Mouse (Mus musculus) CH12F3 (cell line): ENCODE results near the gene Tspan3.

Experiments
- in situ Hi-C: fragments of 300-500 bp; cut with MboI; formaldehyde crosslinking; loops from 2 replicates; pipeline ENCODE4 v1.14.3; 2020; ENCODE audit warnings: low sequenced_read_pairs

Gene Tspan3

DNA sequence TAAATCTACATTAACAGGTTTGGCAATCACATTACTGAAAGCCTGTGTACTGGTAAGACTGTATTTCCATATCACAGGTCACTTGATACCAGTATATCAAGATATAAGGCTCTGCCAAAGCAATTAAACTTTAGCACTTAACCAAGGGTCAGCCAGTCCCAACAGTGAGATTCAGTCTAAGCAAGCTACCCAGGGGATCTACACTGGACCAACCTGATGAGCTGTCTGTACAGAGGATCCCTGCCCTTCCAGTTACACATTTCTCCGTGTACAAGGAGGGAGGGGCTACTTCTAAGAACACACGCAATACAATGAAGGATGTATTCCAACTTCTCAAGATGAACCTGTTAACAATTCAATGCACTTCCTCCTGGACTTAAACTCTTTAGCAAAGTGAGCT, 7.2 kb downstream of the Tspan3 start:
- in situ Hi-C loops: no loop called here

DNA sequence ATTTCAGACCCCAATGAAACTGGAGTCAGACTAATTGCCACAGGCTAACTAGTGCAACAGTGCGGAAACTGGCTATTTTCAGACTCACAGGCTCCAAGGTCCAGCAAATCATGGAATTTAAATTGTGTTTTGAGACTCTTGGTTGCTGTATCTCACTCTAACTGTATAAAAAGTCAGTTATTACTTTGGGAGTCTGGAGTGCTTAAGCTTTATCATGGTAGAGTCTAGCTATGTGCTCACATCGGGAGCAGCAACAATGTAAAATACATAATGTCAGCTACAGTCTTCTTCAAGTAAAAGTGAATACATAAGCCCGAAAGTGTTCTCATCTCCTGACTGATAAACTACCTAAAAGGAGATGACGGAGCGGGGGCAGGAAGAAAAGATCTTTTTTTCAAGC, 10.7 kb downstream of the Tspan3 start:
- in situ Hi-C loops: no loop called here

DNA sequence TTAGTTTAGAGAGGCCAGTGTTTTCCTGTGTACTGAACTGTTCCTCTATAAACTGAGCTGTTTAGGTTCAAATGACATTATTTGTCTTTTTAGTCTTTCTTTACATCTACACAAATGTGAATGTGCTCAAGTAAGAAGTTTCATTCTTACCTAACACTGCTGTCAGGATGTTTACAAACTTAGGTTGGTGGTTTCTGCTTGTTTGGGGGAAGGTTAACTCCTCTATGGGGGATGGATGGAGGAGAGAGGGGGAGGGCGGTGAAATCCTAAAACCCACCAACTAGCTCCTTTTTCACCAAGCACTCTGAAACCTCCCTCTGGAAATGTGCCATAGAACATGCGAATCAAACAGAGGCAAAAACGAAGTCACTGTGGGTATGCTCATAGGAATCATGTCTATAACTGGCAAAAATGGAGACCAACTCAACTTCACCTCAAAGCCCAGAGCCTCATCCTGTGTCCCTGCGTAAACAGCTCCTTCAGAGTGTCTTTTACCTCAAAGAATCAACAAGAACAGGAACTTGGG, 12.7 kb downstream of the Tspan3 start:
- in situ Hi-C loops: no loop called here

DNA sequence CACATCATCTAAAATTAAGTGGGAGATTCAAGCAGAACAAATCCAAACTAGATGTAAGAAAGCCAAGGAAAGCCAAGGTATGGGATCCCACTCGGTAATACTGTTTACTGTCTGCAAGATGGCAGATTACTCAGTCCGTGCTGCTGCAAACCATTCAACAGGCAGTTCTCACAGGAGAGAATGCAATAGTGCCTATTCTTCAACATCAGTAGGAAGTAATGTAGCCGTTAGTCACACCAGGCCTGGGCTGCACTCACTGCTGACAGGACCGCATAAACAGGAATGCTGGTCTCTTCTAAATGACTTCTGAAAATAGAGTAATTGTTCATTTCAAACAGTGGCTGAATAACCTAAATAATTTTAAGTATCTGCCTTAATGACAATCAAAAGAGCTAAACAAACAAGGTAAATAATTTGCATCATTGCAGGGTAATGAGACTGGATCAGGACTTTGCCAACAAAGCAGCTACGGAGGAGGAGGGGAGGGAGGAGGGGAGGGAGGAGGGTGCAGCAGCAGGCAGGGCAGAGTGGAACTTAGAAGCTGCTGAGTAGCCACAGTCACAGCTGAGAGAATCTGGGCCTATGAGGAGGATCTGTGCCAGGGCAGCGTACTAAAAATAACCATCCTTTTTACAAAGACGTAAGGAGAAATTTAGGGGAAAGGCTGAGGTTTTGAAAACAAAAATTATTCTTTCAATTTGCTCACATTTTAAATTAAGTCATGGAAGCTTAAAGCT, 13.4 kb downstream of the Tspan3 start:
- in situ Hi-C loops: no loop called here

DNA sequence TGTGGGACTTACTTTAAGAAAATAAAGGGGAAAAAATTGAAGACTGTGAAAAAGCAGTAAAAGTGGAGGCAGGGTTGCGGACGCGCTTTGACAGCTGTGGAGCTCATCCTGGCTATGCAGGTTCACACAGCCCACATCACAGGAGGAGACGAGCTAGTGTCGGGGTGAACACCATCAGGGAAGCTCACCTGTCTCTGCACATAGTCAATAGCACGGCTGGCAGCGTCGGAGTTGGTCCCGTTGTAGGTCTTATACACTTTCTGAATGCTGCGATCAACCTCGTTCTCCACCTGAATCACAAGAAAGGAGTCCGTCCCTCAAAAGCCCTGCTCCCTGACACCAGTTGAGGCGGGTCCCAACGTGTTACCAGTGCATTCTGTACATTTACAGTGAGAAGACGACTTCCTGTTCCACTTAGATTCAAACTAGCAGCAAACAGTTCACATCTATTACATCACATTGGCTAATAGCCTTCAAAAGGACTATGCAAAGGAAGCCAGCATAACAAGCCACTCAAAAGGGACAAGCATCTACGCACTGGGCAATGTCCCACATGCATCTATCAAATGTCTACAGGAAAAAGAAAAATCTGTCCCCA, 18.9 kb downstream of the Tspan3 start:
- in situ Hi-C loops: no loop called here

DNA sequence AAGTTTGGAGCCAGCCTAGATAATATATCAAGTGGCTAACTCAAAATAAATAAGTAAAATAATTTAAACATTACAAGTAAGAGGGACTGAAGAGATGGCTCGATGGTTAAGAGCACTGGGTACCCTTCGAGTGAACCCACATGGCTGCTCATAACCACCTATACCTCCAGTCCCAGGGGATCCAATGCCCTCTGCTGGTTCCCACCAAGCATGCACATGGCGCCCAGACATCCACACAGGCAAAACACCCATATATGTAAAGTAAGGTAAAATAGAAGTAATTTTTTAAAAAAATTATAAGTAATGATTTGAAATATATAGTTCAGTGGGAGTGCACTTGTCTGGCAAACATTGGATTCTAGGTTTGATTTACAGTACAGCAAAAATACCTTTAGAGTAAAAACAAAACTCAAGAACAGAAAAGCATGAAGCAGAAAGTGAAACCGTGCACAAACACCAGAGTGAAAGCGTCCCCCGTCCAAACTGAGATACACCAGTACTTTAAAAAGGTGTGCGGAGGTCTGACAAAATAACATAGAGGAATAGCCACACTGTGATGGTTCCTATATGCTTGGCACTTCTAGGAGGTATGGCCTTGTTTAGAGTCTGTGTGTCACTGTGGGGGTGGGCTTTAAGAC, 20.8 kb downstream of the Tspan3 start:
- in situ Hi-C loops: no loop called here

DNA sequence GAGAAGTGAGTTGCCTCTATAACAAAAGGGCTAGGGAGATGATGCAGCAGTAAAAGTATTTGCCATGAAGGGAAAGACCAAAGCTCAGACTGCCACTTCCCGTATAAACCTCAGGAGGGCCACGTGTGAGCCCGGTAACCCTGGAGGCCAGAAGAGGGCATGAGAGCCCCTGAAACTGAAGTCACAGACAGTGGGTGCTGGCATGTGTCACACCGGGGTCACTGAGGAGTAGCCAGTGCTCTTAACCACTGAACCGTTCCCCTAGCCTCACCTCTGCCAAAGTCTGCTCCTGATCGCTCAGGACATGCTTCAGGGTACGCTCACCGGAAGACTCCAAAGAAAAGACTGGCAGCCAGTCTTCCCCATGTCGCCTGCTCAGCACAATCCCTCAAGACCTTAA, 23.5 kb downstream of the Tspan3 start:
- in situ Hi-C loops: no loop called here

DNA sequence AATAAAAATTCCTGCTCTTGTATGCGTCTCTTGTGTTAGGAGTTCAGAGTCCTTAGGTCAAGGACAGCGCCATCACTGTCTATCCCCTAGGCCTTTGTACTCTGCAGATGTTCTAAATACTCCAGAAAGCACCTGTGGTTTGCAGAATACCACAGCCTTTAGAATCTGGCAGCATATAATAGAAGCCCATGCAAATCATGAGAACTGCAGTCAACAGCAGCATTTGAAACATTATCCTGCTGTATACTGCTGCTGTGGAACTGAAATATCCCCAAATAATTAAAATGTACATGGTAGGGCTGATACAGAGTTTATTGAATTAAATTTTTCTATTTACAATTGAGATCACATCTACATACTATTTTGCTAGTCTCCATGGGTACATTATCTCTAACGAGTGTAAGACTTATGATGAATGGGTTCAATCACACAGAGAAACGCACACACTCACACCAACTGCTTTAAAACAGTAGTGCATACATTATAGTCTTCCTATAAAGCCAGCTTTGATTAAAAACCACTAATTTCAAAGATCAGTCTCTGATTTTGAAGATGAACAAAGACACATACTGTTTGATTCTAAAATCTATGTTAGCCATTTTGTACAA, 29.6 kb downstream of the Tspan3 start:
- in situ Hi-C loops: no loop called here

DNA sequence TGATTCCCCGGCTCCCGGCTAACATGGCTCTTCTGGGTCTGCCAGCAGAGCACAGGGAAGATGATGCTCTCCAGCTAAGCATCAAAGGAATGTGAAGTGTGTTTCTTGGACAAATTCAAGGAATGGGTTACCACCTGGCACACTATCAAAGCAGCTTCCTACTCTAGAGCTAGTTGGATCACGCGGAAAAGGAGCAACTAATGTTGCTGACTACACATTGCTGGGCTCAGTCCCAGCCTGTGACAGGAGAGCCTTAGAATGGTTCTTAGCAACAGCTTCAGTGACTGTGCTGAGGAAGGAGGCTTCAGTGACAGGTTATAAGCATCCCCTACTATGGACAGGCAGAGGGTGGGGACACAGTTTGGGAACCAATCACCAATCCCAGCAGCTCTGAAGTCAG, 30.7 kb downstream of the Tspan3 start:
- in situ Hi-C loops: no loop called here

DNA sequence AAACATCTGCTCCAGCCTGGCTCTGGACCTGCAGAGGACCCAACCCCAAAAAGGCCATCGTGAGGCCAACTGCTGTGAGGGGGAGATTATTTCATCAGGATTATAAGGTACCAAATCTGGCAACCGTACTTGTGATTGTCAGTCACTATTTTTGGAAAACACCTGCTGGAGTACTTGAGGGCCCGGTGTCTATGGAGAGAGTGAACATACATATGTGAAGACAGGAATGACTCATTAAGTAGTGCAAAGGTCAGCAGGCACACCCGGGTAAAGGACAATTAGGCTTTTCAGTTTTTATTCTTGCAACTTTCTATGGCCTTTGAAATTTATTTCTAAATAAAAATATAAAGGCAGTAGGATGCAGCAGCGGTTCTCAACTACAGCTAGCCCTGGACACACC, 31.3 kb downstream of the Tspan3 start:
- in situ Hi-C loops: no loop called here

DNA sequence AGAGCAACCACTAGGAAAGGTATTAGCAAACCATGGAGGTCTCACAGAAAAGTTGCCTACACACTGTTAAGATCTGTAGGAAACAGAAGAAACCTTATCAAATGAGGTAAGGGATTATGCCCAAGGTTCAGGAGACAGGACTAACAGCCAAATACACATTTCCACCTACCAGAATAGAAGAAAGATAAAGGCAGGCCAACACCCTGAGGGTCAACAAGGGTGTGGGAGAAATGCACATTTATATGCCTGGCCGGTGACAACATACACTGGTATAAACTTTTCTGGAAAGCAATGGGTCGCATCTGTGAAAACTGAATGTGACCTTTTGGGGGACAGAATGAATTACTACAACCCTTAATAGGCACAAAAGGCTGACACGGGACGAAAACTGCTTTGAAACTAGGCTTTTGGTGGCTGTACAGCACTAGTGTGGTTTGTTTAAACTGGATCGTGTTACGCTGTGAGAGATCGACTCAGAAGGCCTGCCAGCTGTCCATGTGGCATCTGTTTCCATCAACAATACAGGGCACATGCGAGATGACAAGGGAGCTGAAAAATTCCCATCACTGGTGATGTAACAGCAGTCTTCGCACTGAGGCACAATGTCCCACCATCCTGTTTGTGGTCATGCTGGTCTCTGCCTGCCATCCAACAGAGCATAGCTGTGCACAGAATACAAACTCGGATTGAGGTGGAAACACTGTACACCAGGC, 33.3 kb downstream of the Tspan3 start:
- in situ Hi-C loops: no loop called here

DNA sequence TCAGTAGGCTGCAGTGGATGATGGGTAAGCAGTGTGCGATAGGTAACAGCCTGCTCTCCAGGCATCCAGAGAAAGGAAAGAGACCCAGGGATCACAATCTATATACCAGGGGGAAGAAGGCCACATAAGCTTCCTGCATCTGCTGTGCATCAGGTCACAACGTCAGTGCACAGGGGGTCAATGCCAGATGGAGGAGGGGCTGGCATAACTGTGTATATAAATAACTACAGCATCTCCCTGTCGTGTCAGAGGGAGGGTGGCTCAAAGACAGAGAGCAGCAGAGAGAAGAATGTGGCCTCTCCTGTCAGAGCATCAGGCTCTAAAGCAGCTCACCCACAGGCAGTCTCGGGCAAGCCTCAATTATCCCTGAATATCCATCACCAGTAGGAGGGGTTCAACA, 34.7 kb downstream of the Tspan3 start:
- in situ Hi-C loops: no loop called here

DNA sequence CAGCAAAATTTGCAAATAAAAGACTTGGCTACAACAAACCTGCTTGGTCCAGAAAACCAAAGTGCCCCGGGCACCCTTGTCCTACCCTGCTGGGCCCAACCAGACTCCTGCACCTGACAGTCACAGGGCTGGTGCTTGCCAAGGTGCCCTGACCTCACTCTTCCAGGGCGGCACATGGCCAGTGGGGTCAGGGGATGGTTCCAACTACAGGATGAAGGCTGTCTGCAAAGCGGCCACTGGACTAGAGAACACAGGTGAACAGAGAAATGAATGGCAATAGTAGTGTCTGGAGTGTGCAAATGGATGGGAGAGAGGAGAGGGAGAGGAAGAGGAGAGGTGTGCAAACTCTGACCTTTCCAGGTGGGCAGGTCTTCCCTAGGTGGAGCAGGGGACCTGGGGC, 35.3 kb downstream of the Tspan3 start:
- in situ Hi-C loops: no loop called here

DNA sequence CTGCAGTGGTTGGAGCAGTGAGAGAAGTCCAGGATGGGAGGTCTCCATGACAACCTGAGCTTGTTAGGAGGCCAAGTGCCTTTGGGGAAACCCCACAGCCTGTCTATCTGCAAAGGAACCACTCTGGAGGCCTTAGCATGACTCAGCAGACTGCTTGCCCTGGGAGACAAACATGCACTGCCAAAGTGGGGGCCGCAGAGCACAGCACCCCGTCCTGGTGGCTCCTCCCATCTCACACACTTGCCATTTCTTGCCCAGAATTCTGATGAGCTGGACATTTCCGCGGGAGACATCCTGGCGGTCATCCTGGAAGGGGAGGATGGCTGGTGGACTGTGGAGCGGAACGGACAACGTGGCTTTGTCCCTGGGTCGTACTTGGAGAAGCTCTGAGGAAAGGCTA, 36.9 kb downstream of the Tspan3 start:
- in situ Hi-C loops: no loop called here

DNA sequence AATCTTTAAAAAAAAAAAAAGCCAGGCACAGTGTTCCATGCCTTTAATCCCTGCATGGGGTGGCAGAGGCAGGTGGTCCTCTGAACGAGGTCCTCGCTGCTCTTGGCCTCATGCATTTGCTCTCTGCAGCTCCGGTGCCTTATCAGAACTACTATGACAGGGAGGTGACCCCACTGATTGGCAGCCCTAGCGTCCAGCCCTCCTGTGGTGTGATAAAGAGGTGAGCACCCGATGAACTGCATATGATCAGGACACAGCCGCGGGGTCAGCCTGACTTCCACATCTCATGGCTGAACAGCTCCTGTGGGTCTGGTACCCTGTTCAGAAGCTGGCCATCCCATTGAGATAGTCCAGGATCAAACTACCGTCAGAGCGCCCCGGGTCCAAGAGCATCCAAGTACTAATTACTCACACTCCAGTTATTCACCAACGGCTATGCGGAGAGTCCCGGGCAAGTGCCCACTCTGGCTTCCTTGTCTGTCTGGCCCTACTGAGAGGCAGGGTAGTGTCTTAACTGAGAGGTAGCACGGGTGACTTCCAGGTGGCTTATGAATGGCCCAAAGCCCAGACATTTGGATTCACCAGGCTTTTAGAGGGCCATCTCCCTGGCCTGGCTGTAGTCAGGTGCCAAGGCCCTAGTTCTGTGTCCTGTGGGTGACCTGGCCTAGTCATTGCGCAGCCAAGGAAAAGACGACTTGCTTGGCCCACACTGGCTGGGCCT, 38.7 kb downstream of the Tspan3 start:
- in situ Hi-C loops: no loop called here

DNA sequence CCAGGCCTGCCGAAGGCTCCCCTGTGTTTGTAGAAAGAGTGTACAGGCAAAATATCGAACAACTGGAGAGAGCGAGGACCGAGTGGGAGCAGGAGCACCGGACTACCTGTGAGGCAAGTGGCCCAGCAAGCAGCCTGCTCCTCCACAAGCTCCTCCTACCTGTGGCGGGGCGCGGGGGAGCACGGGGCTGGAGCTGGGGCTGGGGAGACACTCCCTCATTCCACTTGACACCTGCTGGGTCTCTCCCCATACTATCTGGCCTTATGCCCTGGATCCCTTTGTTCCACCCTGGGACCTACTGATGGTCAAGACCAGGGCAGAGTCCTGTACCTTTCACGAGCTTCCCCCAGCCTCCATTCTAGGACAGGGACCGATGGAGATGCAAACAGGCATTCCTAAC, 40.7 kb downstream of the Tspan3 start:
- in situ Hi-C loops: no loop called here

DNA sequence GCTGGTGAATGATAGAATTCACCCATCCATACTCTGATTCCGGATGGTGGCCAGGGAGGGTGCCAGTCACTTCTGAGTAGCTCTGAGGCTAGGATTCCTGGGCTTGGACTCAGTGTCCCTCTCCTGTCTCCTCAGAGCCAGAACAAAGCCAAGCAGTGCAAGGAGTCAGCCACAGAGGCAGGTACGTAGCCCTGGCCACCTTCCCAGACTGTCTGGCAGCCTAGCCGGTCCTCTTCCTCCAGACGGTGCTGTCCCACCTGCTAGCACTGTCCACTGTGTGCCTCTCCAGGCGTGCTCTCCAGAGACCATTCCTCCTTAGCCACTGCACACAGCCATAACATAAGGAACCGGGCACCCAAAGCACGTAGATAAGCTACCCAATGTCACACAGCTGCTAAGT, 41.7 kb downstream of the Tspan3 start:
- in situ Hi-C loops: no loop called here

DNA sequence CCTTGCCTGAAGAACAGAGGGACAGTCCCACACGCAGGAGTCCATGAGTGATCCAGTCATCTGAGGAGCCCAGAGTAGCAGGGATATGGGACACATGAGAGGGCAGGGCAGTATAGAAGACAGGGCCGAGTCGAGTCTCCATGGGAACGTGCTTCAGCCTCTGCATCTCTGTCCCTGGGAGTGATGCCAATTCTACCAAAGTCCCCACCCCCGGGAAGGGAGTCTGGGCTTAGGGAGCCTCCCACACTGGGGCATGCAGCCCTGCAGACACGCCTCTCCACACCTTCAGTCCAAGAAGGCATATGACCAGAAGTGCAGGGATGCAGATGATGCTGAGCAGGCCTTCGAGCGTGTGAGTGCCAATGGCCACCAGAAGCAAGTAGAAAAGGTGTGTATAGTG, 42.3 kb downstream of the Tspan3 start:
- in situ Hi-C loops: no loop called here

DNA sequence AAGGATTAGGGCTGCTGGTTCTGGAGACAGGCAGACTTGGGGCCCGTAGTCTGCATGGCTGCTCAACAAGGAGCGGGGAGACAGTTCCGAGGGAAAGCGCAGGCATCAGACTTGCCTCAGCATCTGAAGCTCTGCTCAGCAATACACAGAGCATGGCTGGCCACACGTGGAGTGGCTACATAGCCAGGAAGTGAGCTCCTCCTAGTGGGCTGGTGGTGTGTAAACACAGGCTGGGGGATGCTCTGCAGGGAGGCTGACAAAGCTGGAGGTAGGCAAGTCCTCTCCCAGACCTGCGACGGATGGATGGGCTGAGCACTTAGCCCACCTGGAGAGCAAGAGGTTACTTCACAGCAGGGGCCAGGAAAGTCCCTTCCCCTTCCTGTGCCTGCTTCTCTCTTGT, 44.2 kb downstream of the Tspan3 start:
- in situ Hi-C loops: no loop called here

DNA sequence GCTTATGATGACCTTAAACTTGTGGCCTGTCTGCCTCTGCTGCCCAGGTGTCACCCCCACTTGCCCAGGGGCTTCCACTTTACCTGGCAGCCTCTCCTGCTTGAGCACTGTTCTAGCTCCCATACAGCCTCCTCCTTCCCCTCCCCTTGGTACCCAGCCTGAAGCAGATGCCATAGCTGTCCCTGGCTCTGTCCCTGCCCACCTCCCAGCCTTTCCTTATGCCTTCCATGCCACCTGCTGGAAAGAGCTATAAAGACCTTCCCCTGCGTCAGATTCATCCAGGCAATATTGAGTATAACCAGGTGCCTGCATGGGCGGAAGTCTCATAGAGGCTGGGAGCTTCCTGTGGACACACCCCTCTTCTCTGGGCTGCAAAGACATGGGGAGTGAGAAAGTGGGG, 45.6 kb downstream of the Tspan3 start:
- in situ Hi-C loops: no loop called here

DNA sequence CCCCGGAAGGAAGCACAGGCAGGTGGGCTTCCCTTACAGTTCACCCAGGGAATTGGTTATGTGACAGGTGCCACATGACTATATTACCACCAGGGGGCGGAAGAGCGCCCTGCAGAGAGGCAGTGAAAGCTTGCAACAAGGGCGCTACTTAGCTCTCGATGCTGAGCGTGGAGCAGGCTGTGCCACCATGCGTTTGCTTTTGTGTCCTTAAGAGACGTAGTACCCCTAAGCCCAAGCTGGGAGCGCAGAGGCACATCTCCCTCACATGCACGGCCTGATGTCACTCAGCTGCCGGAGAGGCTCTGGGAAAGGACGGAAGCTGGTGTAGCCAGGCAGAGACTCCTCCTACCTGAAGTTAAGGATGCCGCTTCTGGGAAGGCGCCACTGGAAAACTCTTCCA, 46.7 kb downstream of the Tspan3 start:
- in situ Hi-C loops: no loop called here
